Mouse (Mus musculus): ENCODE results near the gene Ubp1. TPM values are rescaled to one million over a fixed set of nuclear protein-coding genes. Genes with fewer than 3 reads are reported as not detected.

The Ubp1 gene
- polyA plus RNA-seq (2014; fragmentation: Illumina TruSeq; extraction: RNeasy Lipid Tissue Mini Kit (QIAGEN cat#74804); ENCODE audit: low read depth, low replicate concordance): 102 TPM

GRCm38 (mm10) chr9:113930534-113931374, at the start of gene Ubp1:
Ubp1 (plus strand) TSS chr9:113930934.

Other genes with a start within 250 kb of the Ubp1 start
- gene Pdcd6ip, start 222.7 kb upstream of the Ubp1 start, polyA plus RNA-seq (2014; fragmentation: Illumina TruSeq; extraction: RNeasy Lipid Tissue Mini Kit (QIAGEN cat#74804); ENCODE audit: low read depth, low replicate concordance): 65.1 TPM
- gene Clasp2, start 189.5 kb upstream of the Ubp1 start, polyA plus RNA-seq (2014; fragmentation: Illumina TruSeq; extraction: RNeasy Lipid Tissue Mini Kit (QIAGEN cat#74804); ENCODE audit: low read depth, low replicate concordance): 20.6 TPM
- gene Fbxl2, start 115.3 kb downstream of the Ubp1 start, polyA plus RNA-seq (2014; fragmentation: Illumina TruSeq; extraction: RNeasy Lipid Tissue Mini Kit (QIAGEN cat#74804); ENCODE audit: low read depth, low replicate concordance): 1.2 TPM
- 5.6 TPM for gene Susd5, start 126.2 kb downstream of the Ubp1 start, polyA plus RNA-seq (2014; fragmentation: Illumina TruSeq; extraction: RNeasy Lipid Tissue Mini Kit (QIAGEN cat#74804); ENCODE audit: low read depth, low replicate concordance)

Data from testis, adult 10 weeks (tissue).